Mouse (Mus musculus): ENCODE results near the gene Kcnq5. TPM values are rescaled to one million over a fixed set of nuclear protein-coding genes. Genes with fewer than 3 reads are reported as not detected.

Gene Kcnq5
- polyA plus RNA-seq, 1 experiment from 2014 or later, result 0.62 TPM

GRCm38 (mm10) chr1:21836337-21836736 is 125.4 kb downstream of the Kcnq5 start:
- Histone ChIP-seq H3K9me3 (ENCODE audit: control insufficient read depth, low read length) (no peaks in the 10 kb centered on the region), H3K4me2 (replicated peaks; ENCODE audit: low read depth) (no peak overlapping the region), H3K4me3 (ENCODE audit: low read depth, low read length) (no peak overlapping the region), H3K27me3 (ENCODE audit: control insufficient read depth, insufficient read depth, low read length) (no peaks in the 10 kb centered on the region), H3K27ac (replicated peaks) (no peak overlapping the region), H3K4me1 (replicated peaks; ENCODE audit: control insufficient read depth, insufficient read depth) (no peaks in the 10 kb centered on the region), H3K36me3 (ENCODE audit: control insufficient read depth, insufficient read depth, low read length) (no peaks in the 10 kb centered on the region), H3K9ac (ENCODE audit: low read length) (no peak overlapping the region)
- 50% methylated on average over 3 of the region's 3 CpGs for WGBS
- TF ChIP-seq CTCF (IDR thresholded peaks at IDR 0.05; ENCODE audit: low read depth) (no peak), EP300 (optimal IDR thresholded peaks at IDR 0.05) (no peak)
- no peak for ATAC-seq (ENCODE audit: low FRiP score, low TSS enrichment)
- DNase-seq (ENCODE audit: low spot score), result no peak

- peak; percentile 73 for ATAC-seq (ENCODE audit: low FRiP score, low TSS enrichment)
- 42% methylated on average over 6 of the region's 6 CpGs for WGBS
- H3K27me3 ChIP-seq (ENCODE audit: control insufficient read depth, insufficient read depth, low read length), result no peaks in the 10 kb centered on the region
Observed at GRCm38 (mm10) chr1:21829909-21830455, 131.8 kb downstream of the Kcnq5 start.

GRCm38 (mm10) chr1:21820066-21820630 is 141.6 kb downstream of the Kcnq5 start:
- Histone ChIP-seq H3K36me3 (ENCODE audit: control insufficient read depth, insufficient read depth, low read length) (no peaks in the 10 kb centered on the region), H3K27me3 (ENCODE audit: control insufficient read depth, insufficient read depth, low read length) (no peaks in the 10 kb centered on the region), H3K4me1 (replicated peaks; ENCODE audit: control insufficient read depth, insufficient read depth) (no peaks in the 10 kb centered on the region), H3K9me3 (ENCODE audit: control insufficient read depth, low read length) (no peaks in the 10 kb centered on the region), H3K4me3 (ENCODE audit: low read depth, low read length) (no peak overlapping the region), H3K27ac (replicated peaks) (no peak overlapping the region), H3K4me2 (replicated peaks; ENCODE audit: low read depth) (no peak overlapping the region), H3K9ac (ENCODE audit: low read length) (no peak overlapping the region)
- ATAC-seq (ENCODE audit: low FRiP score, low TSS enrichment) (no peak), DNase-seq (ENCODE audit: low spot score) (no peak)
- WGBS, result 60% methylated on average over 10 of the region's 10 CpGs
- no peak for TF ChIP-seq EP300 (optimal IDR thresholded peaks at IDR 0.05)
- no peak for TF ChIP-seq CTCF (IDR thresholded peaks at IDR 0.05; ENCODE audit: low read depth)

More at GRCm38 (mm10) chr1:21829909-21830455, 131.8 kb downstream of the Kcnq5 start:
- Histone ChIP-seq H3K9ac (ENCODE audit: low read length) (no peak overlapping the region), H3K27ac (replicated peaks) (no peak overlapping the region), H3K4me3 (ENCODE audit: low read depth, low read length) (no peak overlapping the region), H3K4me2 (replicated peaks; ENCODE audit: low read depth) (no peak overlapping the region; the same call in 1 of the 2 replicates), H3K9me3 (ENCODE audit: control insufficient read depth, low read length) (no peaks in the 10 kb centered on the region), H3K4me1 (replicated peaks; ENCODE audit: control insufficient read depth, insufficient read depth) (no peaks in the 10 kb centered on the region), H3K36me3 (ENCODE audit: control insufficient read depth, insufficient read depth, low read length) (no peaks in the 10 kb centered on the region)
- DNase-seq (ENCODE audit: low spot score), result peak; percentile 14
- TF ChIP-seq EP300 (optimal IDR thresholded peaks at IDR 0.05) (no peak), CTCF (IDR thresholded peaks at IDR 0.05; ENCODE audit: low read depth) (no peak; the same call in 1 of the 2 replicates)

GRCm38 (mm10) chr1:21805064-21805463 is 156.7 kb downstream of the Kcnq5 start:
- Histone ChIP-seq H3K27ac (replicated peaks) (no peak overlapping the region), H3K4me1 (replicated peaks; ENCODE audit: control insufficient read depth, insufficient read depth) (no peaks in the 10 kb centered on the region), H3K36me3 (ENCODE audit: control insufficient read depth, insufficient read depth, low read length) (no peaks in the 10 kb centered on the region), H3K4me2 (replicated peaks; ENCODE audit: low read depth) (no peak overlapping the region), H3K4me3 (ENCODE audit: low read depth, low read length) (no peak overlapping the region), H3K9me3 (ENCODE audit: control insufficient read depth, low read length) (no peaks in the 10 kb centered on the region), H3K9ac (ENCODE audit: low read length) (no peak overlapping the region), H3K27me3 (ENCODE audit: control insufficient read depth, insufficient read depth, low read length) (no peaks in the 10 kb centered on the region)
- no peak for TF ChIP-seq CTCF (IDR thresholded peaks at IDR 0.05; ENCODE audit: low read depth)
- no peak for TF ChIP-seq EP300 (optimal IDR thresholded peaks at IDR 0.05)
- no peak for ATAC-seq (ENCODE audit: low FRiP score, low TSS enrichment)
- WGBS, result 92% methylated on average over 2 of the region's 2 CpGs
- no peak for DNase-seq (ENCODE audit: low spot score)

GRCm38 (mm10) chr1:21804477-21804866 is 157.3 kb downstream of the Kcnq5 start:
- no peak overlapping the region for H3K4me3 ChIP-seq (ENCODE audit: low read depth, low read length)
- H3K27me3 ChIP-seq (ENCODE audit: control insufficient read depth, insufficient read depth, low read length), result no peaks in the 10 kb centered on the region
- H3K27ac ChIP-seq (replicated peaks), result no peak overlapping the region
- no peaks in the 10 kb centered on the region for H3K36me3 ChIP-seq (ENCODE audit: control insufficient read depth, insufficient read depth, low read length)
- DNase-seq (ENCODE audit: low spot score), result no peak
- no peaks in the 10 kb centered on the region for H3K9me3 ChIP-seq (ENCODE audit: control insufficient read depth, low read length)
- no peak for ATAC-seq (ENCODE audit: low FRiP score, low TSS enrichment)
- H3K4me2 ChIP-seq (replicated peaks; ENCODE audit: low read depth), result no peak overlapping the region
- H3K4me1 ChIP-seq (replicated peaks; ENCODE audit: control insufficient read depth, insufficient read depth), result no peaks in the 10 kb centered on the region
- H3K9ac ChIP-seq (ENCODE audit: low read length), result no peak overlapping the region
- WGBS, result 71% methylated on average over 2 of the region's 2 CpGs
- TF ChIP-seq EP300 (optimal IDR thresholded peaks at IDR 0.05) (no peak), CTCF (IDR thresholded peaks at IDR 0.05; ENCODE audit: low read depth) (no peak)

GRCm38 (mm10) chr1:21803751-21804476 is 157.8 kb downstream of the Kcnq5 start:
- H3K9ac ChIP-seq (ENCODE audit: low read length), result no peak overlapping the region
- H3K27me3 ChIP-seq (ENCODE audit: control insufficient read depth, insufficient read depth, low read length), result no peaks in the 10 kb centered on the region
- H3K27ac ChIP-seq (replicated peaks), result no peak overlapping the region
- no peaks in the 10 kb centered on the region for H3K36me3 ChIP-seq (ENCODE audit: control insufficient read depth, insufficient read depth, low read length)
- no peak overlapping the region for H3K4me2 ChIP-seq (replicated peaks; ENCODE audit: low read depth)
- H3K4me3 ChIP-seq (ENCODE audit: low read depth, low read length), result no peak overlapping the region
- H3K9me3 ChIP-seq (ENCODE audit: control insufficient read depth, low read length), result no peaks in the 10 kb centered on the region
- DNase-seq (ENCODE audit: low spot score) (no peak), ATAC-seq (ENCODE audit: low FRiP score, low TSS enrichment) (no peak)
- H3K4me1 ChIP-seq (replicated peaks; ENCODE audit: control insufficient read depth, insufficient read depth), result no peaks in the 10 kb centered on the region
- 81% methylated on average over 5 of the region's 5 CpGs for WGBS
- TF ChIP-seq EP300 (optimal IDR thresholded peaks at IDR 0.05) (no peak), CTCF (IDR thresholded peaks at IDR 0.05; ENCODE audit: low read depth) (no peak)

All from stomach, postnatal 0 days (tissue).